Mouse (Mus musculus): ENCODE measurements at regions not wholly inside any gene's neighbourhood (a gene's known extent, or its start where the extent isn't known, plus 50 kb on each side); places are given as distances from the start of the nearest gene placed in this dataset.

DNA sequence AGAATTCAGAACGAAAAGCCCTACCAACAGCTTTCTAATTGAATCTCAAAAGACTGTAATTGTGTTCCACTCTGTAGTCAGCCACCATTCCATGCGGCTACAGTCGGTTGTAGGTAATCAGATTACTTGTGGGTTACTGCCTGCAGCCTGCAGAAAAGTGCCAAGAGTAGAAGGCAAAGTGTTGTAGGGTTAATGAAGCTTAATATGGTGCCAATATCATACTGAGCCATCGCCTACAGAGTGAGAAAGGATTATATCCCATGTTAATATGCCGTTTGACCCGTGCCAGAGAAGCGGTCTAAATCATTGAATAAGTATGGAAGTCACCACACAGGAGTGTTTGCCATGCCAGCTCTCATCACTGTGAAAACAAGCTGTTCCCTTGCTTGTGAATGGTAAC is 786.4 kb upstream of the Acvr2a start:
- no peak for TF ChIP-seq CTCF (IDR thresholded peaks at IDR 0.05; ENCODE audit: low read depth)
- Histone ChIP-seq H3K36me3 (ENCODE audit: insufficient read depth) (no peaks in the 10 kb centered on the region), H3K4me1 (ENCODE audit: insufficient read depth) (no peaks in the 10 kb centered on the region), H3K27ac (ENCODE audit: low read depth) (no peak overlapping the region), H3K4me2 (no peak overlapping the region), H3K4me3 (ENCODE audit: low read depth, low read length) (no peak overlapping the region), H3K9me3 (ENCODE audit: low read depth, low read length) (no peaks in the 10 kb centered on the region), H3K9ac (no peak overlapping the region), H3K27me3 (ENCODE audit: insufficient read depth, low read length) (no peaks in the 10 kb centered on the region)
- 87% methylated on average over 7 of the region's 7 CpGs for whole genome bisulfite sequencing
- no peak for DNase-seq
- no peak for ATAC-seq (ENCODE audit: insufficient read depth)

DNA sequence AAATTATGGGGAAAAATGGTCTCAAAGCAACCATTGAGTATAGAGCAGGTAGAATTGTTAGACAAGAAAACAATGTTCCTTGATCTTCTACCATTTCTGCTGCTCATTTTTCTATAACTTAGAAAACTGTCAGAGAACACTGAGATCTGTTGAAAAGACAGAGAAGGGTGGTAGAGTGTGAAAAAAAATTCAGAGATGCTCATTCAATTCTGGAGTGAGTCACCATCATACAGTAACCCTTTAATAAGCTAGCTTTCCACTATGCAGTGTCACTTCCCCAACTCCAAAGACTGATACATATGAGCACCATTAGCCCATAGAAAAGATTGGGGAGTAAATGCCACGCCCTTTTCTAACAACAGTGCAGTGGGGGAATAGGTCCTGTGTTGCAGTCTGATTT is 752.5 kb upstream of the Acvr2a start:
- WGBS = 45% methylated on average over 1 of the region's 1 CpGs
- Histone ChIP-seq H3K9me3 (ENCODE audit: low read depth, low read length) (no peaks in the 10 kb centered on the region), H3K27ac (ENCODE audit: low read depth) (no peak overlapping the region), H3K9ac (no peak overlapping the region), H3K27me3 (ENCODE audit: insufficient read depth, low read length) (no peaks in the 10 kb centered on the region), H3K4me1 (ENCODE audit: insufficient read depth) (no peaks in the 10 kb centered on the region), H3K36me3 (ENCODE audit: insufficient read depth) (no peaks in the 10 kb centered on the region), H3K4me3 (ENCODE audit: low read depth, low read length) (no peak overlapping the region), H3K4me2 (no peak overlapping the region)
- no peak for TF ChIP-seq CTCF (IDR thresholded peaks at IDR 0.05; ENCODE audit: low read depth)
- DNase-seq = no peak
- no peak for ATAC-seq (ENCODE audit: insufficient read depth)

DNA sequence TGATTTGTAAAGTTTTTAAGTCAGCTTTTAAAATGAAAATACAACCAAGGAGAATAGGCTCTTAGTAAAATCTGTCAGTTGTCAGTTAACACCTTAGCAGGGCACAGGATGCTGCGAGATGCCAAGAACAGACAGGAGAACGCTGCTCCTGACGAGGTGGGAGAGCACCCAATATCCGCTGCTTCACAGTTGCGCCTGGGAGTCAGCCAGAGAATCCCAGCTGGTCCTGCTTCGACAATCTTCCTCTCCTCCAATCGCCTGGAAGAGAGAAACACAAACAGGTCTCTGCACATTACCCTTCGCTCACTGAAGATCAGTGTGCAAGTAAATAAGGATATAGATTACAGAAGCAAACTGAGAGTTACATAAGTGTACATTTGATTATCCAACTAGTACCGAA is 750.5 kb upstream of the Acvr2a start:
- H3K9ac ChIP-seq = no peak overlapping the region
- no peaks in the 10 kb centered on the region for H3K36me3 ChIP-seq (ENCODE audit: insufficient read depth)
- no peak overlapping the region for H3K4me2 ChIP-seq
- TF ChIP-seq CTCF (IDR thresholded peaks at IDR 0.05; ENCODE audit: low read depth) = no peak
- no peak overlapping the region for H3K27ac ChIP-seq (ENCODE audit: low read depth)
- no peaks in the 10 kb centered on the region for H3K4me1 ChIP-seq (ENCODE audit: insufficient read depth)
- H3K9me3 ChIP-seq (ENCODE audit: low read depth, low read length) = no peaks in the 10 kb centered on the region
- DNase-seq = peak; percentile 47
- ATAC-seq (ENCODE audit: insufficient read depth) = no peak
- no peak overlapping the region for H3K4me3 ChIP-seq (ENCODE audit: low read depth, low read length)
- WGBS = 37% methylated on average over 9 of the region's 9 CpGs
- H3K27me3 ChIP-seq (ENCODE audit: insufficient read depth, low read length) = no peaks in the 10 kb centered on the region

DNA sequence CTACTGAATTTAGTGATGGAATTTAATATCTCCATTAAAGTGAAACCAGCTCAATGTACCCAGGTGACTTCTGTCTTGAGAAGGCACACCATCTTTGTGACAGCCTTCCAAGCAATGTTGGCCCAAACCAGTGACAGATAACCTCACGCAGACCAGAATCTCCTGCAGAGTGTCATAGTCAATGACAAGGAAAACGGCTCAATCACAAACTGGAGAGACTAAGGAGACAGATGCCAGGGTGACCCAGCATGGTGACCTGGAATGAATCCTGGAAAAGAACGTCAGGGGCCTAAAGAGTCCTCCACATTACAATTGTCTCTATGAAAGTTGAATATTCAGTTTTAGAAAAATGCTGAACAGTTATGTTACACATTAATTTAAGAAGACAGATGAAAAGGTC is 748.7 kb upstream of the Acvr2a start:
- Histone ChIP-seq H3K9me3 (ENCODE audit: low read depth, low read length) (no peaks in the 10 kb centered on the region), H3K4me1 (ENCODE audit: insufficient read depth) (no peaks in the 10 kb centered on the region), H3K9ac (no peak overlapping the region), H3K36me3 (ENCODE audit: insufficient read depth) (no peaks in the 10 kb centered on the region), H3K4me3 (ENCODE audit: low read depth, low read length) (no peak overlapping the region), H3K27me3 (ENCODE audit: insufficient read depth, low read length) (no peaks in the 10 kb centered on the region), H3K27ac (ENCODE audit: low read depth) (no peak overlapping the region), H3K4me2 (no peak overlapping the region)
- WGBS = 45% methylated on average over 3 of the region's 3 CpGs
- no peak for DNase-seq
- TF ChIP-seq CTCF (IDR thresholded peaks at IDR 0.05; ENCODE audit: low read depth) = no peak
- no peak for ATAC-seq (ENCODE audit: insufficient read depth)

DNA sequence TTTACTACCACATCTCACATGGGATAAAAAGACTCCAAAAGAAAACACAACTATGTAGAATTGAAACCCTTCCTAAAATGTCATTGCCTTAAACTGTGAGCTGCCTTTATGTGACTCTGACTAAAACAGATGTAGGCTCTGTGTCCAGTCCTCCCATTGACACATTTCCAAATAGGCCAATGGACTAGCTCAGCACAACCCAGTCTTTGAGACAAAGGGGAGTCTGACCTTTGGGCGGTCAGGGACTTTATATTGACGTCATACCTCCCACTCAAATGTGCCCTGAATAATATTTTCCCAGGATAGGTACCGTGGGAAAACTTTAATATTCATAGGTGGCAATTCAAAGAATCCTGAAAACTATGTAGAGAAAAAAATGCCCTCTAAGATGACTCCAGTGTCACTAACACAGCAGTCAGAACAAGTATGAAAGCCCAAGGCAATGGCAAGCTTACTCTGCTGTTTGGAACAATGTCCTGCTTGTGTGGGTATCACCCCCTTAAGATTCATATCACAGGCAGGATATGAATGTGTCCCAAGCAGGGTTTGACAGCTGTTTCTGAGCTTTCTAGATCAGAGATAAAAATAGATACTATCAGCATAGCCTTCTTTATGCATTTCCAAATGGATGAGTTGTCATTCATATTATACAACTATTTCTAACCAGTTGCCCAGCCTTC is 731.6 kb upstream of the Acvr2a start:
- WGBS = 83% methylated on average over 3 of the region's 3 CpGs
- Histone ChIP-seq H3K9ac (no peak overlapping the region), H3K36me3 (ENCODE audit: insufficient read depth) (no peaks in the 10 kb centered on the region), H3K27me3 (ENCODE audit: insufficient read depth, low read length) (no peaks in the 10 kb centered on the region), H3K4me1 (ENCODE audit: insufficient read depth) (no peaks in the 10 kb centered on the region), H3K4me3 (ENCODE audit: low read depth, low read length) (no peak overlapping the region), H3K9me3 (ENCODE audit: low read depth, low read length) (no peaks in the 10 kb centered on the region), H3K27ac (ENCODE audit: low read depth) (no peak overlapping the region), H3K4me2 (no peak overlapping the region)
- no peak for TF ChIP-seq CTCF (IDR thresholded peaks at IDR 0.05; ENCODE audit: low read depth)
- DNase-seq (no peak), ATAC-seq (ENCODE audit: insufficient read depth) (no peak)

DNA sequence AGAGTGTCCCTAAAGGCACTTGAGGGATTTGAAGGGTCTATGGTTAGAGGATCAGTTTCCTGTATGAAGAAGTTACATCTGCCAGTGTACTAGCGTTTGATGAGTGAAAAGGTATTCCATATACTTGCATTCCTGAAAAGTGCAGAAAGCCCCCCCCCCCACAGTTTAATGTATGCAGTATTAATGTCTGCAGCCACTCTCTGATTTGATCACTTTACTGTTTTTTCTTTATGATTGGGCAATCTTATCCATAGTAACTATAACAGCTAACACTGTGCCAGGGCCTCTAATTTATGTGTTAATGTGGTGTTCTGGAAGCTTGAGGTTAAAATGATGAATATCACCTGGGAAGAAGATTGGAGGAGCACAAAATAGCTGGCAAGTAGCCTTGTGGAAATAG is 715.6 kb upstream of the Acvr2a start:
- no peaks in the 10 kb centered on the region for H3K9me3 ChIP-seq (ENCODE audit: low read depth, low read length)

DNA sequence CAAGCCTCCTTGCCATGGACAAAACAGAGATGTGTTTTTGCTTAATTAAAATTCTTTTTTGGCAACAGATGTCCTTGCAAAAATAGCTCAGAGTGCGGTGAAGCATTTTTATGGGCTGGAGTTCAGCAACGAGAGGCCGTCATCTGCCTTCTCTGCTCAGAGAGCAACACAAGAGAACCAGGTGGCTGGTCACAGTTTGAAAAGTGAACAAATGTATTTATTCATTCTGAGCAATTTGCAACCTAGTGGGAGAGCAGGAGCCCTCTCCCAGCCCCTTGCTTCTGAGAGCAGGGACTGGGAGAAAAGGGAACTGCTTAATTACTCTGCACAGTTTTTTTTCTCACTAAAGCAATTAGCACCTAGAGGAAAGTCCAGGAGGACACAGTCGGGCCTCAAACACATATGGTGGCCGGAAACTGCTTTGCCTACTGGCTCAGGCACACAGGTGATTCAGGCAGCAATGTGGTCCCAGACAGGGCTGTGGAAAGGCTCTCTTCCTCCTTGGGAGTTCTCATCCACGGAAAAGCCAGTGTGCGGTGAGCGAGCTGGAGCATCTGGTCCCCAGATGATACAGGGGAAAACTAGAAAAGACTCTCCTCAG is 714.9 kb upstream of the Acvr2a start:
- no peak for ATAC-seq (ENCODE audit: insufficient read depth)
- H3K9ac ChIP-seq = no peak overlapping the region
- no peaks in the 10 kb centered on the region for H3K9me3 ChIP-seq (ENCODE audit: low read depth, low read length)
- no peak for TF ChIP-seq CTCF (IDR thresholded peaks at IDR 0.05; ENCODE audit: low read depth)
- H3K27ac ChIP-seq (ENCODE audit: low read depth) = no peak overlapping the region
- no peaks in the 10 kb centered on the region for H3K36me3 ChIP-seq (ENCODE audit: insufficient read depth)
- H3K4me3 ChIP-seq (ENCODE audit: low read depth, low read length) = no peak overlapping the region
- H3K4me2 ChIP-seq = no peak overlapping the region
- no peaks in the 10 kb centered on the region for H3K27me3 ChIP-seq (ENCODE audit: insufficient read depth, low read length)
- peak; percentile 12 for DNase-seq
- WGBS = 62% methylated on average over 8 of the region's 8 CpGs
- no peaks in the 10 kb centered on the region for H3K4me1 ChIP-seq (ENCODE audit: insufficient read depth)

More for the DNA sequence above, 715.6 kb upstream of the Acvr2a start:
- Histone ChIP-seq H3K27me3 (ENCODE audit: insufficient read depth, low read length) (no peaks in the 10 kb centered on the region), H3K4me1 (ENCODE audit: insufficient read depth) (no peaks in the 10 kb centered on the region), H3K4me3 (ENCODE audit: low read depth, low read length) (no peak overlapping the region), H3K4me2 (no peak overlapping the region), H3K9ac (no peak overlapping the region), H3K36me3 (ENCODE audit: insufficient read depth) (no peaks in the 10 kb centered on the region), H3K27ac (ENCODE audit: low read depth) (no peak overlapping the region)
- DNase-seq (no peak), ATAC-seq (ENCODE audit: insufficient read depth) (no peak)
- 42% methylated on average over 1 of the region's 1 CpGs for WGBS
- no peak for TF ChIP-seq CTCF (IDR thresholded peaks at IDR 0.05; ENCODE audit: low read depth)

Measured in lung, embryonic 14.5 days (tissue).